In genomic region chr1:42698584-42699333, GRCm38 (mm10) we compare ENCODE assay signal across 9 mouse cellular contexts. TPM values are rescaled to one million over a fixed set of nuclear protein-coding genes. Genes with fewer than 3 reads are reported as not detected.
A peak's percentile ranks its signal among the peaks of the same experiment; 100 is the strongest.
DNase-seq lines count a peak whose midpoint lies in the region; ATAC-seq and TF ChIP-seq lines count a peak whose summit lies in the region.
"Had no signal": no experiment of that assay in that cellular context is flagged by ENCODE, and none has a peak within 500 bp of the region (broad histone marks: within the 10 kb centered on the region; RNA-seq: fewer than 3 reads in every experiment).

No protein-coding gene starts in this region.

- H3K9me3 ChIP-seq in neural tube, embryonic 11.5 days (ENCODE audit: control insufficient read depth, low read length), result no peaks in the 10 kb centered on the region
- H3K9me3 ChIP-seq in limb, embryonic 11.5 days (ENCODE audit: control insufficient read depth, low read length), result no peaks in the 10 kb centered on the region
- H3K9me3 ChIP-seq in stomach, postnatal 0 days (ENCODE audit: control insufficient read depth, low read length), result no peaks in the 10 kb centered on the region

- H3K27ac ChIP-seq in neural tube, embryonic 11.5 days (ENCODE audit: low read depth, low read length), result peak overlapping the region; percentile 97
- no peak overlapping the region for H3K27ac ChIP-seq in limb, embryonic 11.5 days (replicated peaks; ENCODE audit: low read depth, low read length)
- H3K27ac ChIP-seq in stomach, postnatal 0 days (replicated peaks), result no peak overlapping the region
- H3K27ac ChIP-seq: liver, embryonic 14.5 days had no signal

- peak; percentile 49 to 62 for DNase-seq in cerebellum, postnatal 10 days
- no peak for DNase-seq in cerebellum, adult 8-10 months
- peak; percentile 37 for DNase-seq in neural tube, embryonic 11.5 days (ENCODE audit: low spot score)
- no peak for DNase-seq in neural tube, embryonic 10.5 days (ENCODE audit: extremely low spot score, low spot score)
- DNase-seq in limb, embryonic 11.5 days (ENCODE audit: low spot score), result peak; percentile 41
- DNase-seq in stomach, postnatal 0 days (ENCODE audit: low spot score), result no peak
- no peak for DNase-seq in gastrocnemius, adult 18-20 months (ENCODE audit: low spot score)
- DNase-seq in cerebellum, postnatal 36 days, result no peak

- TF ChIP-seq CTCF in stomach, postnatal 0 days (IDR thresholded peaks at IDR 0.05; ENCODE audit: low read depth), result no peak

- peak overlapping the region; percentile 95 for H3K4me3 ChIP-seq in neural tube, embryonic 11.5 days (ENCODE audit: low read depth, low read length)
- H3K4me3 ChIP-seq in limb, embryonic 11.5 days (ENCODE audit: low read depth, low read length), result peak overlapping the region; percentile 10; the same call in 1 of the 2 replicates
- peak overlapping the region; percentile 12; the same call in 1 of the 2 replicates for H3K4me3 ChIP-seq in stomach, postnatal 0 days (ENCODE audit: low read depth, low read length)

- H3K27me3 ChIP-seq in neural tube, embryonic 11.5 days (ENCODE audit: control insufficient read depth, insufficient read depth, low read length), result peaks cover 29% of the 10 kb centered on the region
- H3K27me3 ChIP-seq in limb, embryonic 11.5 days (ENCODE audit: control insufficient read depth, insufficient read depth, low read length), result peaks cover 69% of the 10 kb centered on the region
- H3K27me3 ChIP-seq in stomach, postnatal 0 days (ENCODE audit: control insufficient read depth, insufficient read depth, low read length), result peaks cover 47% of the 10 kb centered on the region

- peaks cover 8% of the 10 kb centered on the region; the same call in 1 of the 2 replicates for H3K36me3 ChIP-seq in neural tube, embryonic 11.5 days (ENCODE audit: control insufficient read depth, insufficient read depth, low read length)
- H3K36me3 ChIP-seq in limb, embryonic 11.5 days (ENCODE audit: control insufficient read depth, insufficient read depth, low read length), result no peaks in the 10 kb centered on the region
- H3K36me3 ChIP-seq in stomach, postnatal 0 days (ENCODE audit: control insufficient read depth, insufficient read depth, low read length), result no peaks in the 10 kb centered on the region

- under 1% methylated on average over 34 of the region's 57 CpGs for WGBS in neural tube, embryonic 11.5 days
- under 1% methylated on average over 47 of the region's 57 CpGs for WGBS in limb, embryonic 11.5 days
- 1% methylated on average over 56 of the region's 57 CpGs for WGBS in stomach, postnatal 0 days

- H3K4me2 ChIP-seq in neural tube, embryonic 11.5 days (ENCODE audit: low read depth), result peak overlapping the region; percentile 71
- peak overlapping the region; percentile 17; the same call in 1 of the 2 replicates for H3K4me2 ChIP-seq in limb, embryonic 11.5 days (ENCODE audit: low read depth, severe bottlenecking)
- H3K4me2 ChIP-seq in stomach, postnatal 0 days (replicated peaks; ENCODE audit: low read depth), result no peak overlapping the region; the same call in 1 of the 2 replicates

- ATAC-seq in neural tube, embryonic 11.5 days (ENCODE audit: insufficient read depth, low FRiP score, low TSS enrichment), result no peak
- no peak for ATAC-seq in limb, embryonic 11.5 days (ENCODE audit: insufficient number of reproducible peaks, low FRiP score, low TSS enrichment, low read depth)
- ATAC-seq in stomach, postnatal 0 days (ENCODE audit: low FRiP score, low TSS enrichment), result no peak

- H3K9ac ChIP-seq in neural tube, embryonic 11.5 days (ENCODE audit: low read length), result peak overlapping the region; percentile 98
- no peak overlapping the region for H3K9ac ChIP-seq in limb, embryonic 11.5 days (ENCODE audit: low read length)
- H3K9ac ChIP-seq in stomach, postnatal 0 days (ENCODE audit: low read length), result no peak overlapping the region
- H3K9ac ChIP-seq: liver, embryonic 14.5 days had no signal

- no peak for TF ChIP-seq EP300 in stomach, postnatal 0 days (optimal IDR thresholded peaks at IDR 0.05)

- H3K4me1 ChIP-seq in neural tube, embryonic 11.5 days (ENCODE audit: control insufficient read depth, insufficient read depth, low read length), result peaks cover 9% of the 10 kb centered on the region
- peaks cover 11% of the 10 kb centered on the region; the same call in 1 of the 2 replicates for H3K4me1 ChIP-seq in limb, embryonic 11.5 days (ENCODE audit: control insufficient read depth, insufficient read depth, low read length)
- no peaks in the 10 kb centered on the region; the same call in 1 of the 2 replicates for H3K4me1 ChIP-seq in stomach, postnatal 0 days (replicated peaks; ENCODE audit: control insufficient read depth, insufficient read depth)

RNA-seq across cellular contexts. Expression of gene Pou3f3, which starts 3.2 kb away (rescaled TPM):
- polyA plus RNA-seq in neural tube, embryonic 11.5 days (2014; fragmentation: Nextera tagmentation; extraction: Ambion mirVana), result 11.4 and 11.9 TPM in 2 replicates
- polyA plus RNA-seq in limb, embryonic 11.5 days (2014; fragmentation: Nextera tagmentation; extraction: Ambion mirVana), result 0.04 and 0.19 TPM in 2 replicates
- polyA plus RNA-seq in stomach, postnatal 0 days (2015; fragmentation: Nextera tagmentation; extraction: Ambion mirVana), result 0.02 TPM in 1 of 2 replicates, not detected in the other
- total RNA-seq in gastrocnemius, adult 18-20 months (2021), result not detected

Comparison
In these comparisons a context has a peak if more than half of its experiments do, and no peak if none do; other contexts are left out.
1. DNase-seq: peak in cerebellum, postnatal 10 days (2 of 2), neural tube, embryonic 11.5 days (single experiment) and limb, embryonic 11.5 days (single experiment); none in cerebellum, adult 8-10 months (single experiment), neural tube, embryonic 10.5 days (single experiment), stomach, postnatal 0 days (single experiment), gastrocnemius, adult 18-20 months (single experiment) and cerebellum, postnatal 36 days (0 of 2).
2. H3K4me3 ChIP-seq: peak in every context shown above with its lines; median percentile 95 in neural tube, embryonic 11.5 days; 12 in stomach, postnatal 0 days; 10 in limb, embryonic 11.5 days.
3. RNA of gene Pou3f3, which starts 3.2 kb away (polyA plus RNA-seq): 11.4 to 11.9 TPM in neural tube, embryonic 11.5 days; 0.04 to 0.19 TPM in limb, embryonic 11.5 days and 0.02 TPM in stomach, postnatal 0 days; every median in the first group is over 10 times any median in the second.